Mouse (Mus musculus) kidney, adult 2 months (tissue): Measurements from ENCODE around the gene Raver2.

Source experiments
- CTCF ChIP-seq: fragments of 200-500 bp; conservative IDR thresholded peaks from 2 replicates; pipeline ENCODE4 v1.5.1; 2011; ENCODE audit warnings: low read depth, mild to moderate bottlenecking, control low read depth, low read length, moderate library complexity, mixed read lengths; ENCODE audit not compliant: insufficient read depth, insufficient read length
- POLR2A ChIP-seq: fragments of 200-500 bp; IDR thresholded peaks from one replicate; pipeline ENCODE4 v1.6.1; 2011; ENCODE audit warnings: low read depth, low read length, control low read depth

DNA sequence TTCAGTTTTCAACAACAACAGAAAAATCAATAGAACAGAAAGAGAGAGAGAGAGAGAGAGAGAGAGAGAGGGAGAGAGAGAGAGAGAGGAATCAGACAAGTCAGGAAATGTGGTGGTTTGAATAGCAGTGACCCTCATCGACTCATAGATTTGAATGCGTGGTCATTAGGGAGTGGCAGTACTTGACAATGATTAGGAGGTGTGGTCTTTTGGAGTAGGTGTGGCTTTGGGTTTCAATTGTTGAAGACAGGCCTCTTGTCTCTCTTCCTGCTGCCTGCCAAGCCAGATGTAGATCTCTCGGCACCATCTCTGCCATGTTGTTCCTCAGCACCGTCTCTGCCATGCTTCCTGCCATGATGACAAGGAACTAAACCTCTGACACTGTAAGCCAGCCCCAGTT is 75.1 kb downstream of the Raver2 start:
- TF ChIP-seq CTCF (no peak), POLR2A (no peak)
